Mouse (Mus musculus): Measurements from ENCODE around the gene Cd274. TPM values are rescaled to one million over a fixed set of nuclear protein-coding genes. Genes with fewer than 3 reads are reported as not detected.

The Cd274 gene
- polyA plus RNA-seq, 1 experiment from 2014 or later = 4.1 TPM

DNA sequence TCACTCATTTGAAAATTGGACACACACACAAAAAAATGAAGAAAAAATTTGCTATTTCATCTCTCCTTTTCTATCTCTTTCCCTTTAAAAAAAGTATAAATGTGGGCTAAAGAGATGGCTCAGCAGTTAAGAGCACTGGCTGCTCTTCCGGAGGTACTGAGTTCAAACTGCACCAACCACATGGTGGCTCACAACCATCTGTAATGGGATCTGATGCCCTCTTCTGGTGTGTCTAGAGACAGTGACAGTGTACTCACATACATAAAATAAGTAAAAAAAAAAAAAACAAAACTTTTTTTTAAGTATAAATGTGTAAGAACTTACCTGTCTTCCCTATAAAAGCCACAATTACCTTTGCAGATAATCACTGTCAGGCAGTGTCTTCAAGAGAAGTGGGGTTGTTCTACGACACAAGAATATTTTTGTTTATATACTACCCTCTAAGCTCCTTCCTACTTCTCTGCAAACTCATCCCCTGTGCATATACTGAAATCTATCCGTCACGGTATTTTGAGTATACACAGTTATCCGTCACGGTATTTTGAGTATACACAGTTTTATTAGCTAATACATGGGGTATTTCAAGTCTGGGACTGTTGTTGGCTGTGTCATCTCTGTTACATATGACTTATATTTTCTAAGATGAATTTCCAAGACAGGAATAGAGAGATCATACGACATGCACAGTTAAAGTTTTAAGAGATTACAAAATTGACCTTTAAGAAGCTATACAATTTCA is 3.5 kb downstream of the Cd274 start:
- Histone ChIP-seq H3K27me3 (ENCODE audit: control insufficient read depth, insufficient read depth, low read length) (no peaks in the 10 kb centered on the region), H3K4me3 (ENCODE audit: low read length) (no peak overlapping the region), H3K9me3 (replicated peaks; ENCODE audit: control insufficient read depth, low read length) (no peaks in the 10 kb centered on the region), H3K27ac (ENCODE audit: low read length) (no peak overlapping the region), H3K4me1 (ENCODE audit: control insufficient read depth, insufficient read depth, low read length) (peaks cover 6% of the 10 kb centered on the region), H3K36me3 (ENCODE audit: control insufficient read depth, insufficient read depth) (no peaks in the 10 kb centered on the region), H3K9ac (ENCODE audit: low read length) (no peak overlapping the region), H3K4me2 (ENCODE audit: low read depth, low read length) (no peak overlapping the region)
- no peak for ATAC-seq (replicated peaks; ENCODE audit: extremely low read depth, insufficient read depth, low FRiP score)
- 88% methylated on average over 7 of the region's 7 CpGs for WGBS

DNA sequence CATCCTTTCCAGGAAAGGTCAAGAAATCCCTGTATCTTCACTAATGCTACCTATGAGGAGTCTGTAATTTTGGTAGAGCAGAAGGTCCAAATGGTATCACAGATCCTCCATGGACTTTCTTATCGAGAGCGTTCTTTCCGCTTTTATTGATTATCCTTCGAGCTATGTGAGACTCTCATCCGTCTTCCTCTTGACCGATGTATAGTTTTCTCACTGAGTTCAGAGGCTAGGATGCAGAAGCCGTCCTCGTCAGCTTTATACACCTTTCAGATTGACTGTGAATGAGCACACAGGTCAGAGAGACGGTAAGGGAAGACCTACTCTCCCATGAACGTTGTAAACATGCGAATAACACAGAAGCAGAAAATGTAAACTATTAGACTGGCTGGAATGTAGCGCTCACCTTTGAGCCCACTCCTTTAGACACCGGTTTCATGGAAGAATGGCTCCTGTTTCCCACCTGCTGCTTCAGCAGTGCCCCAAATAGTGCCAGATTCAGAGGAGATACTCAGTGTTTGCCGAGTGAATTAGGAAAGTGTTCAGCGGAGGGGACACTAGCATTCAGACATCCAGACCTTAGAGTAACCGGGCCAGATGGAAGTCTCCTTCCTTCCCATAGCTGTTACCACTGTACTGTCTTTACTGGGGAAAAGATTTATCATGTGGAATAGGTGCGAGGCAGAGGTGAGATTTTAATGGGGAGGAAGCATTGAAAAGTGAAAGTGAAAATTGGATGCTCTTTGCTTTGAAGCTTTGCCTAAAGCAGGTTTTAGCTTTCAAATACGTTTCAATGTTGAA is 4.2 kb downstream of the Cd274 start:
- WGBS = 75% methylated on average over 18 of the region's 18 CpGs
- no peak for ATAC-seq (replicated peaks; ENCODE audit: extremely low read depth, insufficient read depth, low FRiP score)

DNA sequence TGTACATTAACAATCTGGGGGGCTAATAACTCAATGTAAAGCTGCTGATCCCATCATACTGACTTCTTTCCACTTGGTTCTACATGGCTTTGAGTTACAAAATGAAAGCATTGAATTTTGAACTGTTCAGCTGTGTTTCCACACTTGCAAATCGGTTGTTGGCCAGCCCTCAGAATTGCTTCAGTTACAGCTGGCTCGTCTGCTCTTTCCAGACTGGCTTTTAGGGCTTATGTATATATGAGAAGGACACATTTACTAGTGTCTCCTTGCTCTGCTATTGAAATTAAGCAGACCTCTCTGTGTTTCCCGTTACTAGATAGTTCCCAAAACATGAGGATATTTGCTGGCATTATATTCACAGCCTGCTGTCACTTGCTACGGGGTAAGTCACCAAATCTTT is 4.9 kb downstream of the Cd274 start:
- no peaks in the 10 kb centered on the region for H3K36me3 ChIP-seq (ENCODE audit: control insufficient read depth, insufficient read depth)
- peaks cover 3% of the 10 kb centered on the region; the same call in 1 of the 2 replicates for H3K4me1 ChIP-seq (ENCODE audit: control insufficient read depth, insufficient read depth, low read length)
- no peak for ATAC-seq (replicated peaks; ENCODE audit: extremely low read depth, insufficient read depth, low FRiP score)
- H3K9ac ChIP-seq (ENCODE audit: low read length) = no peak overlapping the region; the same call in 1 of the 2 replicates
- no peak overlapping the region for H3K27ac ChIP-seq (ENCODE audit: low read length)
- no peak overlapping the region; the same call in 1 of the 2 replicates for H3K4me3 ChIP-seq (ENCODE audit: low read length)
- H3K4me2 ChIP-seq (ENCODE audit: low read depth, low read length) = peak overlapping the region; percentile 25
- no peaks in the 10 kb centered on the region for H3K27me3 ChIP-seq (ENCODE audit: control insufficient read depth, insufficient read depth, low read length)
- no peaks in the 10 kb centered on the region for H3K9me3 ChIP-seq (replicated peaks; ENCODE audit: control insufficient read depth, low read length)
- WGBS = 61% methylated on average over 4 of the region's 4 CpGs

More for the DNA sequence above, 4.2 kb downstream of the Cd274 start:
- Histone ChIP-seq H3K9ac (ENCODE audit: low read length) (peak overlapping the region; percentile 27; the same call in 1 of the 2 replicates), H3K36me3 (ENCODE audit: control insufficient read depth, insufficient read depth) (no peaks in the 10 kb centered on the region), H3K4me3 (ENCODE audit: low read length) (peak overlapping the region; percentile 24), H3K4me2 (ENCODE audit: low read depth, low read length) (peak overlapping the region; percentile 25), H3K27ac (ENCODE audit: low read length) (0 out of 2 replicates have a peak overlapping the region, but pooled peaks have one; percentile 10), H3K4me1 (ENCODE audit: control insufficient read depth, insufficient read depth, low read length) (peaks cover 6% of the 10 kb centered on the region), H3K9me3 (replicated peaks; ENCODE audit: control insufficient read depth, low read length) (no peaks in the 10 kb centered on the region), H3K27me3 (ENCODE audit: control insufficient read depth, insufficient read depth, low read length) (no peaks in the 10 kb centered on the region)

- ATAC-seq (replicated peaks; ENCODE audit: extremely low read depth, insufficient read depth, low FRiP score) = no peak
- no peak overlapping the region for H3K4me3 ChIP-seq (ENCODE audit: low read length)
- no peak overlapping the region for H3K9ac ChIP-seq (ENCODE audit: low read length)
- H3K4me1 ChIP-seq (ENCODE audit: control insufficient read depth, insufficient read depth, low read length) = peaks cover under 1% of the 10 kb centered on the region; the same call in 1 of the 2 replicates
- no peak overlapping the region for H3K27ac ChIP-seq (ENCODE audit: low read length)
- no peaks in the 10 kb centered on the region for H3K27me3 ChIP-seq (ENCODE audit: control insufficient read depth, insufficient read depth, low read length)
- H3K4me2 ChIP-seq (ENCODE audit: low read depth, low read length) = no peak overlapping the region
- WGBS = 86% methylated on average over 3 of the region's 3 CpGs
- H3K36me3 ChIP-seq (ENCODE audit: control insufficient read depth, insufficient read depth) = no peaks in the 10 kb centered on the region
- no peaks in the 10 kb centered on the region for H3K9me3 ChIP-seq (replicated peaks; ENCODE audit: control insufficient read depth, low read length)
Observed at GRCm38 (mm10) chr19:29372621-29373020, 5.4 kb downstream of the Cd274 start.

DNA sequence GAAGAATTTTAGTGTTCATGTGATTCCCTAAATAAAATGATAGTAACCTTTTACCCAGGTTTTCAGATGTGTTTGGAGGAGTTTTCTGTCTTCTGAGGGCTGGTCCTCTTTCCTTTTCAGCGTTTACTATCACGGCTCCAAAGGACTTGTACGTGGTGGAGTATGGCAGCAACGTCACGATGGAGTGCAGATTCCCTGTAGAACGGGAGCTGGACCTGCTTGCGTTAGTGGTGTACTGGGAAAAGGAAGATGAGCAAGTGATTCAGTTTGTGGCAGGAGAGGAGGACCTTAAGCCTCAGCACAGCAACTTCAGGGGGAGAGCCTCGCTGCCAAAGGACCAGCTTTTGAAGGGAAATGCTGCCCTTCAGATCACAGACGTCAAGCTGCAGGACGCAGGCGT is 6.2 kb downstream of the Cd274 start:
- Histone ChIP-seq H3K27ac (ENCODE audit: low read length) (no peak overlapping the region), H3K9ac (ENCODE audit: low read length) (peak overlapping the region; percentile 20; the same call in 1 of the 2 replicates), H3K9me3 (replicated peaks; ENCODE audit: control insufficient read depth, low read length) (no peaks in the 10 kb centered on the region), H3K4me2 (ENCODE audit: low read depth, low read length) (peak overlapping the region; percentile 51), H3K27me3 (ENCODE audit: control insufficient read depth, insufficient read depth, low read length) (no peaks in the 10 kb centered on the region), H3K4me3 (ENCODE audit: low read length) (no peak overlapping the region; the same call in 1 of the 2 replicates), H3K36me3 (ENCODE audit: control insufficient read depth, insufficient read depth) (no peaks in the 10 kb centered on the region), H3K4me1 (ENCODE audit: control insufficient read depth, insufficient read depth, low read length) (no peaks in the 10 kb centered on the region)
- ATAC-seq (replicated peaks; ENCODE audit: extremely low read depth, insufficient read depth, low FRiP score) = no peak
- WGBS = 38% methylated on average over 11 of the region's 11 CpGs

- Histone ChIP-seq H3K4me1 (ENCODE audit: control insufficient read depth, insufficient read depth, low read length) (no peaks in the 10 kb centered on the region), H3K36me3 (ENCODE audit: control insufficient read depth, insufficient read depth) (no peaks in the 10 kb centered on the region), H3K4me3 (ENCODE audit: low read length) (no peak overlapping the region), H3K27me3 (ENCODE audit: control insufficient read depth, insufficient read depth, low read length) (no peaks in the 10 kb centered on the region), H3K4me2 (ENCODE audit: low read depth, low read length) (no peak overlapping the region), H3K27ac (ENCODE audit: low read length) (no peak overlapping the region), H3K9ac (ENCODE audit: low read length) (no peak overlapping the region), H3K9me3 (replicated peaks; ENCODE audit: control insufficient read depth, low read length) (no peaks in the 10 kb centered on the region)
- ATAC-seq (replicated peaks; ENCODE audit: extremely low read depth, insufficient read depth, low FRiP score) = no peak
- WGBS = 87% methylated on average over 9 of the region's 9 CpGs
Observed at GRCm38 (mm10) chr19:29374947-29375346, 7.7 kb downstream of the Cd274 start.

GRCm38 (mm10) chr19:29376382-29376781 is 9.1 kb downstream of the Cd274 start:
- no peaks in the 10 kb centered on the region for H3K27me3 ChIP-seq (ENCODE audit: control insufficient read depth, insufficient read depth, low read length)
- no peaks in the 10 kb centered on the region for H3K9me3 ChIP-seq (replicated peaks; ENCODE audit: control insufficient read depth, low read length)
- 79% methylated on average over 3 of the region's 3 CpGs for WGBS
- no peaks in the 10 kb centered on the region for H3K4me1 ChIP-seq (ENCODE audit: control insufficient read depth, insufficient read depth, low read length)
- H3K36me3 ChIP-seq (ENCODE audit: control insufficient read depth, insufficient read depth) = no peaks in the 10 kb centered on the region
- no peak for ATAC-seq (replicated peaks; ENCODE audit: extremely low read depth, insufficient read depth, low FRiP score)
- H3K9ac ChIP-seq (ENCODE audit: low read length) = no peak overlapping the region
- no peak overlapping the region for H3K4me2 ChIP-seq (ENCODE audit: low read depth, low read length)
- no peak overlapping the region for H3K4me3 ChIP-seq (ENCODE audit: low read length)
- no peak overlapping the region for H3K27ac ChIP-seq (ENCODE audit: low read length)

DNA sequence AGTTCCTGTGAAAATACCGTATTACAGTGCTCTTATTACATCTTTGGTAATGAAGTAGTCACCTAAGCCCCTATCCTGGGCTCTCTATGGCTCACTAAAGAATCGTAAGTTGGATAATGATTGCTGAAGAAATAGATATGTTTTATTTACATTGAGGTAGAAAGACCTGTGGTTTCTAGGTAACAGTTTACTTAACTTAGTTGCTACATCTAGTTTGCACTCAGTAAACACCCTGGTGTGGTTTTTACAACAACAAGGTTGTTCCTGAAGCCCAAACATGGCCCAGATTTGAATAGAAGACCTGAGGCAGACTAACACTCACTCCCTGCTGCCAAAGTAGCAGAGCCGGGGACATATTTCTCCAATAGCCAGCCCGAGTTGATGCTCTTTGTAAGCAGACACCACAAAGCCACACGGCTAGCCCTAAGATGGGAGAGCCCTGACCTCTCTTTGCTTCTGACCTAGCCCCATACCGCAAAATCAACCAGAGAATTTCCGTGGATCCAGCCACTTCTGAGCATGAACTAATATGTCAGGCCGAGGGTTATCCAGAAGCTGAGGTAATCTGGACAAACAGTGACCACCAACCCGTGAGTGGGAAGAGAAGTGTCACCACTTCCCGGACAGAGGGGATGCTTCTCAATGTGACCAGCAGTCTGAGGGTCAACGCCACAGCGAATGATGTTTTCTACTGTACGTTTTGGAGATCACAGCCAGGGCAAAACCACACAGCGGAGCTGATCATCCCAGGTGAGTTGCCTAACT is 12.8 kb downstream of the Cd274 start:
- no peaks in the 10 kb centered on the region for H3K9me3 ChIP-seq (replicated peaks; ENCODE audit: control insufficient read depth, low read length)
- no peak overlapping the region for H3K4me3 ChIP-seq (ENCODE audit: low read length)
- WGBS = 83% methylated on average over 14 of the region's 14 CpGs
- ATAC-seq (replicated peaks; ENCODE audit: extremely low read depth, insufficient read depth, low FRiP score) = no peak
- no peak overlapping the region for H3K27ac ChIP-seq (ENCODE audit: low read length)
- H3K9ac ChIP-seq (ENCODE audit: low read length) = no peak overlapping the region
- H3K4me1 ChIP-seq (ENCODE audit: control insufficient read depth, insufficient read depth, low read length) = no peaks in the 10 kb centered on the region
- no peak overlapping the region for H3K4me2 ChIP-seq (ENCODE audit: low read depth, low read length)
- no peaks in the 10 kb centered on the region for H3K27me3 ChIP-seq (ENCODE audit: control insufficient read depth, insufficient read depth, low read length)
- no peaks in the 10 kb centered on the region for H3K36me3 ChIP-seq (ENCODE audit: control insufficient read depth, insufficient read depth)
